Mouse (Mus musculus): ENCODE results near the gene Sycp3. TPM values are rescaled to one million over a fixed set of nuclear protein-coding genes. Genes with fewer than 3 reads are reported as not detected.
"Not testable (repeated sequence)": the region's sequence is repeated elsewhere in the genome, so short reads cannot be mapped to it uniquely, and the experiment has no call there.

Sycp3 gene
- polyA plus RNA-seq, 1 experiment from 2014 or later, result not detected

GRCm38 (mm10) chr10:88457816-88458215 lies 1.6 kb upstream of the Sycp3 start:
- H3K27ac ChIP-seq, result no peak overlapping the region
- H3K9me3 ChIP-seq, result no peaks in the 10 kb centered on the region
- H3K4me2 ChIP-seq (replicated peaks), result no peak overlapping the region
- H3K27me3 ChIP-seq (replicated peaks), result no peaks in the 10 kb centered on the region
- H3K9ac ChIP-seq, result no peak overlapping the region
- WGBS, result 42% methylated on average over 6 of the region's 6 CpGs
- H3K36me3 ChIP-seq, result no peaks in the 10 kb centered on the region
- no peak for ATAC-seq (ENCODE audit: low FRiP score, low read depth)
- no peaks in the 10 kb centered on the region for H3K4me1 ChIP-seq
- no peak overlapping the region for H3K4me3 ChIP-seq

GRCm38 (mm10) chr10:88460122-88460820 lies 902 bp downstream of the Sycp3 start:
- Histone ChIP-seq H3K36me3 (no peaks in the 10 kb centered on the region), H3K27ac (no peak overlapping the region), H3K4me3 (no peak overlapping the region), H3K4me2 (replicated peaks) (no peak overlapping the region), H3K9me3 (no peaks in the 10 kb centered on the region), H3K27me3 (replicated peaks) (no peaks in the 10 kb centered on the region), H3K9ac (no peak overlapping the region), H3K4me1 (no peaks in the 10 kb centered on the region)
- 72% methylated on average over 18 of the region's 18 CpGs for WGBS
- ATAC-seq (ENCODE audit: low FRiP score, low read depth), result no peak

GRCm38 (mm10) chr10:88482866-88483265 lies 23.5 kb downstream of the Sycp3 start:
- H3K4me1 ChIP-seq; H3K4me2 ChIP-seq (replicated peaks); H3K4me3 ChIP-seq; H3K27ac ChIP-seq; H3K9me3 ChIP-seq; ATAC-seq (ENCODE audit: low FRiP score, low read depth); H3K9ac ChIP-seq; H3K36me3 ChIP-seq; H3K27me3 ChIP-seq (replicated peaks): not testable (repeated sequence)
- 94% methylated on average over 10 of the region's 10 CpGs for WGBS

- H3K27ac ChIP-seq, result no peak overlapping the region
- H3K4me3 ChIP-seq, result no peak overlapping the region
- no peak overlapping the region for H3K4me2 ChIP-seq (replicated peaks)
- peaks cover 5% of the 10 kb centered on the region; the same call in 1 of the 2 replicates for H3K4me1 ChIP-seq
- H3K9me3 ChIP-seq, result no peaks in the 10 kb centered on the region
- ATAC-seq (ENCODE audit: low FRiP score, low read depth), result no peak
- H3K27me3 ChIP-seq (replicated peaks), result no peaks in the 10 kb centered on the region
- no peak overlapping the region for H3K9ac ChIP-seq
- WGBS, result 90% methylated on average over 5 of the region's 5 CpGs
- H3K36me3 ChIP-seq, result no peaks in the 10 kb centered on the region
Observed at GRCm38 (mm10) chr10:88488629-88489028, 29.3 kb downstream of the Sycp3 start.

DNA sequence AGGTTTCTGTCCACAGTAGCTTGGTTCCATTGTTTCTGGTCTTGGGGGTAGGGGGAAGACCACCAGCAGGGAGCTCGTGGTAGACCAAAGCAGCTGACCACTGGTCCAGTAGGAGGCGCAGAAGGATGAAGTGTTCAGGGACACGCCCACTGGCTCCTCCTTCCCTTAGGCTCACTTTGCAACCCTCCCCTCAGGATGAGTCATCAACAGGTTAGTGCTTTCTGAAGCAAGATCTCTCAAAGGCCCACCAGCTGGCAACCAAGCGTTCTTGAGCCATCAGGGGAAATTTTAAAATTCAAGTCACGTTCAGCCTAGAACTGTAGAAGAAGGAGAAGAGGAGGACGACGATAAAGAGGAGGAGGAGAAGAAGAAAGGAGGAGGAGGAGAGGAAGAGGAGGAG lies 32.3 kb downstream of the Sycp3 start:
- Histone ChIP-seq H3K27ac (no peak overlapping the region), H3K4me2 (replicated peaks) (no peak overlapping the region), H3K9ac (no peak overlapping the region), H3K9me3 (no peaks in the 10 kb centered on the region), H3K27me3 (replicated peaks) (no peaks in the 10 kb centered on the region), H3K36me3 (no peaks in the 10 kb centered on the region), H3K4me3 (no peak overlapping the region), H3K4me1 (peaks cover 5% of the 10 kb centered on the region; the same call in 1 of the 2 replicates)
- WGBS, result 69% methylated on average over 7 of the region's 7 CpGs
- no peak for ATAC-seq (ENCODE audit: low FRiP score, low read depth)

- Histone ChIP-seq H3K9me3 (no peaks in the 10 kb centered on the region), H3K4me3 (no peak overlapping the region), H3K9ac (no peak overlapping the region), H3K27ac (no peak overlapping the region), H3K4me2 (replicated peaks) (no peak overlapping the region), H3K36me3 (no peaks in the 10 kb centered on the region), H3K27me3 (replicated peaks) (no peaks in the 10 kb centered on the region), H3K4me1 (peaks cover 5% of the 10 kb centered on the region; the same call in 1 of the 2 replicates)
- no peak for ATAC-seq (ENCODE audit: low FRiP score, low read depth)
- WGBS, result 61% methylated on average over 8 of the region's 8 CpGs
Observed at GRCm38 (mm10) chr10:88492658-88493057, 33.3 kb downstream of the Sycp3 start.

- 86% methylated on average over 4 of the region's 4 CpGs for WGBS
- Histone ChIP-seq H3K36me3 (no peaks in the 10 kb centered on the region), H3K27me3 (replicated peaks) (no peaks in the 10 kb centered on the region), H3K4me3 (no peak overlapping the region), H3K9ac (no peak overlapping the region), H3K27ac (no peak overlapping the region), H3K9me3 (no peaks in the 10 kb centered on the region), H3K4me1 (peaks cover 5% of the 10 kb centered on the region; the same call in 1 of the 2 replicates), H3K4me2 (replicated peaks) (no peak overlapping the region)
- ATAC-seq (ENCODE audit: low FRiP score, low read depth), result no peak
Observed at GRCm38 (mm10) chr10:88494959-88495587, 35.7 kb downstream of the Sycp3 start.

DNA sequence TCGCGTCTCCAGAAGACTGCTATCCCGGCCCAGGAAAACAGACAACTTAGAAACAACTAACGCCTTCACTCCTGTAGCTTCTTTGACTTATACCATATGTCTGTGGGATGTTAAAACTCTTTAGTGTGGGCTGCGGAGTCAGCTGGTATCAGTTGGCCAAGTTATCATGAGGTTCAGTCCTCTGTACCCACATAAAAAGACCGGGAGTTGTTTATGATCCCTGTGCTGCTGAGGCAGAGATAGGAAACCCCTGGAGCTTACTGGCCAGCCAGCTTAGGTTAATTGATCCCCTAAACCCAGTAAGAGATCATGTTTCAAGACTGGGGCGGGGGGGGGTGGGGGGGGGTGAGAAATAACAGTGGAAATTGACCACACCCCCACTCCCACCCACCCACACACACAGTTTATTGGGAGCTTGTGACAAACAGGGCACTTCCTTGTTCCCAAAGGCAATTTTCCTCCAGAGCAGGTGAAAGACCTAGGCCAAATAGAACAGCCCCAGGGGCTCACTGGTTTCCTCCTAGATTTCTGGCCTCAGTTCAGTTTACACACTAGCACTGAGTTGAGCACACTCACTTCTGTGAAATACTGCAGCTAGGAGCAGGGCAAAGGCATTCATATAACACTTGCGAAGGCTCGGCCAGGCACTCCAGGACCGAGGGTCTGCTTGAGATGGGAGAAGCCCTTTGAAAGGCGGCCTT lies 37.6 kb downstream of the Sycp3 start:
- Histone ChIP-seq H3K36me3 (no peaks in the 10 kb centered on the region), H3K4me1 (peaks cover 5% of the 10 kb centered on the region; the same call in 1 of the 2 replicates), H3K27me3 (replicated peaks) (no peaks in the 10 kb centered on the region), H3K27ac (no peak overlapping the region), H3K4me3 (no peak overlapping the region), H3K9me3 (no peaks in the 10 kb centered on the region), H3K4me2 (replicated peaks) (no peak overlapping the region), H3K9ac (no peak overlapping the region)
- WGBS, result 53% methylated on average over 11 of the region's 11 CpGs
- no peak for ATAC-seq (ENCODE audit: low FRiP score, low read depth)

GRCm38 (mm10) chr10:88499993-88500392 lies 40.6 kb downstream of the Sycp3 start:
- Histone ChIP-seq H3K27ac (no peak overlapping the region), H3K9me3 (no peaks in the 10 kb centered on the region), H3K4me1 (peaks cover 4% of the 10 kb centered on the region; the same call in 1 of the 2 replicates), H3K4me2 (replicated peaks) (no peak overlapping the region), H3K4me3 (no peak overlapping the region), H3K36me3 (no peaks in the 10 kb centered on the region), H3K9ac (no peak overlapping the region), H3K27me3 (replicated peaks) (no peaks in the 10 kb centered on the region)
- whole genome bisulfite sequencing, result 69% methylated on average over 5 of the region's 5 CpGs
- ATAC-seq (ENCODE audit: low FRiP score, low read depth), result no peak

DNA sequence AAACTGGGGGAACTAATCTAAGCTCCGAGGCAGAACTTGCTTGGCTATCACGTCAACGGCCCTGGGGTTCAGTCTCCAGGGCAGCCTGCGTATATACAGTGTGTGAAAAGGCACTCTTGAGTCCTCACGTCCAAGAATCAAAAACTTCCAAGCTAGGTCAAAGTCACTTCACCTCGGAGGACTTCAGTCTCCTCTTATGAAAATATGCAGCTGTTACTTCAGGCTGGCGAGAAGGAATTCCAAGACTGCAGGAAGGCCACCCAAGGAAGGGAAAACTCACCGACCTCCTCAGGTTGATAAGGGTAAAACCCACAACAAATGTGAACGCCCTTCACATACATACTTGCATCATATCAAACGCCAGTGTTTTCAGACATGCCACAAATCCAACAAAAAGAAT lies 42.0 kb downstream of the Sycp3 start:
- Histone ChIP-seq H3K4me1 (peaks cover 4% of the 10 kb centered on the region; the same call in 1 of the 2 replicates), H3K36me3 (no peaks in the 10 kb centered on the region), H3K27me3 (replicated peaks) (no peaks in the 10 kb centered on the region), H3K9me3 (no peaks in the 10 kb centered on the region), H3K4me3 (no peak overlapping the region), H3K4me2 (replicated peaks) (no peak overlapping the region), H3K9ac (no peak overlapping the region), H3K27ac (no peak overlapping the region)
- ATAC-seq (ENCODE audit: low FRiP score, low read depth), result no peak
- 81% methylated on average over 10 of the region's 10 CpGs for WGBS

DNA sequence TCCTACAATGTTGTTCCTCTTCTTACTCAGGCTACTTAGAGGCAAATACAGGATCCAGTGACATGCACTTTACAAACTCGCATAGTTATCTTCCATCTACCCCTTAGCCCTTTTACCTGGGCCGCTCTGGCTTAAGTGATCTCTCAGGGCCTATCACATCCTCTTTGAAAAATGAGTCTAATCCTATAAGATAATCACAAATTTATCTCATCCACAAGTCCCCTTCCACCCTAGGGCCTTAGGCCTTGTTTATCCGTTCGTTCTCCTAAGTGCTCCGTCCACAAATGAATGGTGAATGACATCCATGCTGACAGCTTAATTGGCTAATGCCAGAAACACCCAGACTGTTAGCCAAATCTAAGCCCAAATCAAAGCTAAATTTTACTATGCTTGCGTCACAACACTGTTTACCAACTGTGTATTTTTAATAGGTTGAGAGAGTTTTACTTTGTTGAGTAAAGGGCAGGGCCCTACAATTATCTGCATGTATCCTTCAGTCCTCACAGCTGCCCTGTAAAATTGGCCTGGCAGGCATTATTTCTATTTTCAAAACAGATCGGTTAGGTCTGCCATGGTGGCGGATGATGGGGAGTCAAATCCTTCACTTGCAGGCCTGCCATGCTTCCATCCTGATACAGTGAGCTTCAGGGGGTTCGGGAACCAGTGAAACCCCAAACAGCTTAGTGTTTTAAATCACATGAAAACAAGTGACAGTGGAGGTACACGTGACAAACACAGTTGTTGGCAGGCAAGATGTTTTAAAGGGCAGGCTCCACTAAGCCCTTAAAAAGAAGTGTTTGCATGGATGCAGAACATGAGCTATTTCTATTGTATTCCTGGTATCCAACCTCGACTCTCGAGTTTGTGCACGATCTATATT lies 42.8 kb downstream of the Sycp3 start:
- WGBS, result 83% methylated on average over 13 of the region's 13 CpGs
- H3K4me1 ChIP-seq, result peaks cover 4% of the 10 kb centered on the region; the same call in 1 of the 2 replicates
- ATAC-seq (ENCODE audit: low FRiP score, low read depth), result no peak
- no peaks in the 10 kb centered on the region for H3K27me3 ChIP-seq (replicated peaks)
- no peaks in the 10 kb centered on the region for H3K36me3 ChIP-seq
- H3K9ac ChIP-seq, result no peak overlapping the region
- H3K4me2 ChIP-seq (replicated peaks), result peak overlapping the region; percentile 81; the same call in 1 of the 2 replicates
- H3K27ac ChIP-seq, result no peak overlapping the region
- H3K4me3 ChIP-seq, result no peak overlapping the region
- H3K9me3 ChIP-seq, result no peaks in the 10 kb centered on the region
